Mouse (Mus musculus) left cerebral cortex, adult 11 months (tissue): ENCODE data around the gene Sowahb.

ENCODE experiments used
- DNase-seq: peaks from one replicate; pipeline ENCODE4 v3.0.0; 2022; ENCODE audit warnings: low spot score

Sowahb gene

DNA sequence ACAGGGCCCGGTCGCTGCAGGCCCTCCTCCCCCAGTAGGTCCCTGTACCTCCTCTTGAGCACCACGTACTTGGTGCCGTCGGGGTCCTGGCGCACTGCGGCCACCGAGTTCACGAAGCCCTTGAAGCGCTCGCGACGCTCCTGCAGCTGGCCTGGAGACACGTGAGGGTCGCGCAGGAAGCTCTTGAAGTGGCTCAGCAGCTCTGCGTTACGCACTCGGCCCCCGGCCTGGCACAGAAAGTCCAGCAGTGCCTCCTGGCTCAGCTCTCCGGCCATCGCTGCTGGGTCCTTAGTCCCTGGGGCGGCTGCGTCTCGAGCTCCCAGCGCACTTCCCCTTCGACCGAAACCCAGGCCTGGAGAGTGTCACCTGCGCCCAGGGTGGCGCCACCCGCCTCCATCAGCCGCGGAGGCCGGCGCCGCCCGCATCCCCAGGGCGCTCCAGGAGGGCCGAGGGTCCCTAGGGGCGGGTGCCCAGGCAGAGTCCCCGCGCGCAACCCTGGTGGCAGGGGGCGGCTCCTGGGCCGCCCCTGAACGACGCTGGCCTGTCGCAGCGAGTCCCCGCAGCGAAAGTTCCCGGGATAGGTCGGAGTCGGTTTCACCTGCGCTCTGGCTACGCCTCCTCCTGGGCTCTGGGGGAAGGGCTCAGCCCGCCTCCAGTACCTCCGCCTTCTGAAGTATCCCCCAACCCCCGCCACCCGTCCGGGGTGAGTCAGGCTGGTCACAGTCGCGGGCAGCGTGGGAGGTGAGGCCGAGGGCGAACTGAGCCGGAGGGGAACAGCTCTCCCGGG lies at the start of gene Sowahb:
TSS of gene Sowahb (minus strand) at position 439 of the 787 bp plus-strand sequence.
- DNase-seq, result no peak

- DNase-seq, result peak; percentile 33
Measured at GRCm38 (mm10) chr5:93093638-93094527, 49.1 kb upstream of the Sowahb start.

- peak; percentile 92 for DNase-seq
Measured at GRCm38 (mm10) chr5:93092857-93093622, 48.2 kb upstream of the Sowahb start, which contains the start of gene Sept11. Gene Sept11 (plus strand): TSS chr5:93093437.

- peak; percentile 51 for DNase-seq
Measured at GRCm38 (mm10) chr5:93092147-93092781, 47.4 kb upstream of the Sowahb start.

DNA sequence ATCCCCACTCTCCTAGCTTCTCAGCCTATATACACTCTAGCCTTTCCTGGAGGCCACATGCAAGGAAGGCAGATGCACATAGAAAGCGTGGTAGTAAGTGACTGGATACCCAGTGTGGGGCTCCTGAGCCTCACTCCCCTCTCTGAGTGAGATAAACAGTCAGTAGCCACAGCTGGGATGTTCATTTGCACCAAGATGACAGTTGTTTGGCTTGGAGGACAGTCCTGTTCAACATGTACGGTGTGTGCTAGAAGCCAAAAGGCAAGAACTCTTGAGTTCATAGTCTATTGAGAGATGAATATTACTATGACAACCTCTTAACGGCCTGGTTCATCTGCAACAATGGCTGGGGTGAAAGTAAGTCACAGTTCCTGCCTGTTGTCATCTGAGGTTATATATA lies 46.4 kb upstream of the Sowahb start:
- DNase-seq, result no peak

- no peak for DNase-seq
Measured at GRCm38 (mm10) chr5:93085900-93086299, 41.1 kb upstream of the Sowahb start.

GRCm38 (mm10) chr5:93085015-93085598 lies 40.3 kb upstream of the Sowahb start:
- no peak for DNase-seq

DNA sequence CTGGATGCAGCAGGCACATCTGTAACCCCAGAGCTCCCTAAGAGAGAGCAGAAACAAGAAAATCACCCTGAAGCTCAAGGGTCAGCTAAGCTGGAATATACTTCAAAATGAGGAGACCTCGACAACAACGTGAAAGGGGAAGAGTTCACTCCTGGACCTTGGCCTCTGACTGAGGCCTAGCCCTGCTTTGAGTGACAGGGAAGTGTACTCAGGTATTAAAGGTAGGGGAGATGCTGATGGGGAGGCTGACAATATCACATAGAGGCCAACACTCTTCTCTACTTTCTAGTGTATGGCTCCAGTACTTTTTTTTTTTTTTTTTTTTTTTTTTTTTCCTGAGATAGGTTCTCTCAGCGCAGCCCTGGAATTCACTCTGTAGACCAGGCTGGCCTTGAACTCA lies 34.8 kb upstream of the Sowahb start:
- DNase-seq, result no peak

- no peak for DNase-seq
Measured at GRCm38 (mm10) chr5:93077661-93078323, 33.0 kb upstream of the Sowahb start.

- no peak for DNase-seq
Measured at GRCm38 (mm10) chr5:93060865-93061264, 16.0 kb upstream of the Sowahb start.

- DNase-seq, result no peak
Measured at GRCm38 (mm10) chr5:93053606-93054397, 9.0 kb upstream of the Sowahb start.

DNA sequence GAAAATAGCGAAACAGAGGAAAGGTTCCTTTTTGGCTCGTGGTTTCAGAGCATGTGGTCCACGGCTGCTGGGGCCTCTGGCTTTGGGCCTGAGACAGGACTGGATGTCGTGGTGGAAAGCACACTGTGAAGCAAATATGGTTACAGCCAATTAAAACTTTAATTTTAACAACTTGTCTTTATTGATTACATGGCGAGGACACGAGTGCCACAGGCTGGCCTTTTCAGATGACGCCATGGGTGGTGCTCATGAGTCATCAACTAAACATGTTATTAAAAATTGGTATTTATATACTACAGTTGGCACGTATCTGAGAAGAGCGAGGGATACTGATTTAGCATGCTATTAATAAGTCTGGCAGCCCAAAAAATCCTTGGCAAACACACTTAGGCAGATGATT lies 7.1 kb upstream of the Sowahb start:
- no peak for DNase-seq

- DNase-seq, result no peak
Measured at GRCm38 (mm10) chr5:93051041-93051440, 6.2 kb upstream of the Sowahb start.

GRCm38 (mm10) chr5:93049971-93050370 lies 5.1 kb upstream of the Sowahb start:
- DNase-seq, result no peak

- DNase-seq, result no peak
Measured at GRCm38 (mm10) chr5:93048481-93049240, 3.8 kb upstream of the Sowahb start.

GRCm38 (mm10) chr5:93046306-93046845 lies 1.6 kb upstream of the Sowahb start:
- DNase-seq, result no peak

- no peak for DNase-seq
Measured at GRCm38 (mm10) chr5:93045371-93045714, 521 bp upstream of the Sowahb start.

DNA sequence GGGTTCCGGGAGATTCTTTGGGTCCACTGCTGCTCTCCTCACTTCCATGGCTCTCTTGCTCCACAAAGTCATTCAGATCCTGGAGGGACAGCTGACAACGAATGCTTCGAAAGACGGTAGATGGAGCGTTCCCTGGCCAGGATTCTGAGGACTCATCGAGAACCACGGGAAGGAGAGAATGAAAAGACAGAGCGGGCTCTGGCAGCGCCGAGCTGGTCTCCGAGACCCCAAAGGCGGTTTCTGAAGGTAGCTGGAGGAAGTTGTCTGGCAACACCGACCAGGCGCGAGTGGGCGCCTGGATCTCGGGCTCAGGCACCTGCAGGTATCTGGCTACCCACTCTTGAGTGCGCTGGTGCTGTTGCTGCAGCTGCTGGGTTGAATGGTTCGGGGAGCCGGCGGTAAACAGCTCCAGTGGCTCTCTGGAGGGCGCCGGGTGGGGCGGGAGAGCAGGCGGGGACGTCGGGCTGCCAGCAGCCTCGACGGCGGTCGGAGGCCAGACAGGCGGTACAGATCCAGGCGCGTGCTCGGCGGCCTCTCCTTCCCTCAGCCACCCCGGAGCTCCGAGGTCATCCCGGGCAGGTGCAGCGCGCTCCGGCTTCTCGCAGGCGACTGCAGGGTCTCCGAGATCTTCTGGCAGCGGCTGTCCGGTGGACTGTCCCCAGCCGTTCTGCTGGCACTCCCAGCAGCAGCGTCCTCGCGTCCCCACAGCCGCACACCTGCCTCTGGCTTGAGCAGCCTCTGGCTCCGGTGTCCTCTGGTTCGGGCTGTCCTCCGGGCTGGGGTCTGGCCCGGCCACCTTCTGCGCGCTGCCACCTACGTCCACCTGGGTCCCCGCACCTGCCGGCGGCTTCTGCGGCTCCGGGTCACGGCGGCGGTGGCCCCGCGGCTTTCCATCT lies 886 bp downstream of the Sowahb start:
- DNase-seq, result no peak
